Mouse (Mus musculus): ENCODE data around the gene Ykt6. TPM values are rescaled to one million over a fixed set of nuclear protein-coding genes. Genes with fewer than 3 reads are reported as not detected.

Gene Ykt6
- total RNA-seq, 2 experiments from 2014 or later = 85.7 to 97.5 TPM

- intact Hi-C loops (cut with DNase I) = no loop called here
- no peak for DNase-seq
Measured at GRCm38 (mm10) chr11:6015011-6015431, 59.5 kb downstream of the Ykt6 start.

- peak in 1 of 2 experiments; percentile 70 for DNase-seq
- intact Hi-C loops (cut with DNase I) = no loop called here
Measured at GRCm38 (mm10) chr11:6016368-6016767, 60.9 kb downstream of the Ykt6 start.

- DNase-seq = no peak
- intact Hi-C loops (cut with DNase I) = no loop called here
Measured at GRCm38 (mm10) chr11:6016797-6017395, 61.4 kb downstream of the Ykt6 start.

Other genes starting within 250 kb of the Ykt6 start
- gene Mrps24, start 240.0 kb upstream of the Ykt6 start, total RNA-seq (2021) = 100 to 1,000 TPM; 114 to 118 TPM
- 10 to 100 TPM; 65.6 to 68.5 TPM for gene Urgcp, start 193.3 kb upstream of the Ykt6 start, total RNA-seq (2021)
- gene Dbnl, start 167.2 kb upstream of the Ykt6 start, total RNA-seq (2021) = 10 to 100 TPM; 37.4 to 40.6 TPM
- 100 to 1,000 TPM; 756 to 765 TPM for gene Pgam2, start 152.0 kb upstream of the Ykt6 start, total RNA-seq (2021)
- 1 to 10 TPM; 5.0 to 6.7 TPM for gene Polm, start 117.7 kb upstream of the Ykt6 start, total RNA-seq (2021)
- gene Aebp1, start 93.7 kb upstream of the Ykt6 start, total RNA-seq (2021) = 10 to 100 TPM; 35.2 to 40.1 TPM
- 10 to 100 TPM; 34.8 to 44.1 TPM for gene Pold2, start 77.4 kb upstream of the Ykt6 start, total RNA-seq (2021)
- 100 to 1,000 TPM; 363 to 942 TPM for gene Myl7, start 56.9 kb upstream of the Ykt6 start, total RNA-seq (2021)
- gene Gck, start 5.6 kb upstream of the Ykt6 start, total RNA-seq (2021) = 1 to 10 TPM in 1 of 2 experiments, under 1 TPM in 1; 0.40 to 1.5 TPM
- gene Camk2b, start 110.7 kb downstream of the Ykt6 start, total RNA-seq (2021) = 1 to 10 TPM; 7.4 to 7.7 TPM
- gene A730071L15Rik, start 244.3 kb downstream of the Ykt6 start, total RNA-seq (2021) = under 1 TPM in 1 of 2 experiments, not detected in 1; 0.26 TPM
- 10 to 100 TPM; 65.7 to 68.2 TPM for gene Nudcd3, start 244.7 kb downstream of the Ykt6 start, total RNA-seq (2021)